Mouse (Mus musculus) urinary bladder, adult 18-20 months (tissue): ENCODE measurements around the gene Adgre5.

Experiments used
- DNase-seq, 2 experiments: peaks; one replicate each; pipeline ENCODE4 v3.0.0; 2022; ENCODE audit warnings: low spot score in 2 of 2, mixed read lengths in 2 of 2

Gene Adgre5

DNA sequence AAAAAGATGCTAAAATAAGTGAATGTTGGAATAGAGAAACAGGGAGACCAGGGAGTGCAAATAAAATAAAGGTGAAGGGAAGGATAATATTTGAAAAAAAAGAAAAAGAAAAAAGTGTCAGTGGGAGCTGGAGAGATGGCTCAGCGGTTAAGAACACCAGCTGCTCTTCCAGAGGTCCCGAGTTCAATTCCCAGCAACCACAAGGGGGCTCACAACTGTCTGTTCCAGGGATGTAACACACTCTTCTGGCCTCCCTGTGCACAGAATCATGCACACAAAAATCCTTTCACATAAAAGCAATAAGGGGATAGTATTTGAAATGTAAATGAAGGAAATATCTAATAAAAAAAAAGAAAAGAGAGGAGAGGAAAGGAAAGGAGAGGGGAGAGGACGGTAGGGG, 13.0 kb upstream of the Adgre5 start:
- DNase-seq, result no peak

DNA sequence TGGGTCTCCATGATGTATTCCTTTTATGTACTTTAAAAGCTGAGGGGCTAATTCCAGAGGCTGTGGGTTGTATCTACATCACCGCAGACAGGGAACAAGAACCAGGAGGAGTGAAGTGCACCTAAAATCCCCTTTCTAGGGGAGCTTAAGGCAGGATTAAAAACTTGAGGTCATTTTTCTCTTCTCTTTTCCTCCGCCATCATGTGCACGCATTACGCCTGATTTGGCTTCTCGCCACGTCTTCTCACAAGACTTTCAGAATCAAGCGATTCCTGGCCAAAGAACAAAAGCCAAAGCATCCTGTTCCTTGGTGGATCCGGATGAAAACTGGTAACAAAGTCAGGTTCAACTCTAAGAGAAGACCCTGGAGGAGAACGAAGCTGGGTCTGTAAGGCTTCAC, 8.1 kb upstream of the Adgre5 start:
- DNase-seq, result no peak

DNA sequence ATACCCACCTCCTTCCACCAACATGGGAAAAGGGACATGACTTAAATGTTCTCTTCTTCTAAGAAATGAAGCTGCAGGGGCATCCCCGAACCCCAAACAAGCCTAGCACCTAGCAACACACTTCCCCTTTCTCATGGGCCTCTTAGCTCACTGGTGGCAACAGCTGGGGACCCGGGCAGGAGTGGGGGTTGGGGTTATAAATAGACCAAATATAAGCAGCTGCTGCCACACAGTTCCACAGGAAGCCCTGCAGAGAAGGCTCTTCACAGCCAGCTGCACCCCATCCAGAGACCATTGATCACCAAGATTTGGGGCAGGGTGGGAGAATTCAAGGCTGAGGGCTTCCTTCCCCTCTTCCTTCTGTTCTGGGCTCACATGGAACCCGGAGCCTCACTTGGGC, 7.6 kb upstream of the Adgre5 start:
- no peak for DNase-seq

DNA sequence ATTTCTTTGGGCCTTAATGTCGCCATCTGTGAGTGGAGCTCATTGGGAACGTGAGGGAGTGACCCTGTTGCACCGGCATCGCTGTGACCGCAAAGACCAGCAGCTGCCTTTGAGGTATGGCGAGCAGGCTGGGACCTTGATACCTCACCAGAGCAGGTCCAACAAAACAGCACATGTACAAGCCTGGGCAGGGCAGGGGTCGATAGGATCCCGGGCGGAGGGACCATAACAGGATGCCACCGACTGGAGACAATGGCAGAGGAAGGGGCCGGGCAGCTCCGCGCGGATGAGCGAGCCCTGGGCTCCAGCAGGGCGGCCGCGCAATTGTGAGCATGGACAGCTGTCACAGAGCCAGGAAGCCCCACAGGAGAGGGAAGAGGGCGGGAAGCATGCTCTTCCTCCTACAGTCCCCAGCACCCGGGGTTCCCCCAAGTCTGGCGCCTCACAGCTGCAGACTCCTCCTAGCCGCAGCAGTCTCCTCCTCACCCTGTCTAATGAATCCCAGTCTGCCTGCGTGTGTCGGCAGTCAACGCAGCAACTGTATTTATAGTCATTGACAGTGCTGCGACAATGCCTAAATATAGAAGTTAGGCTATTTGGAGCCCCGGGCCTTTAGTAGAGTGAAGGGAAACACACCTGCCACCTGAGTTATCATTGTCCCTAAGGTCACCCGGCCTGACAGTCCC, 6.7 kb upstream of the Adgre5 start:
- DNase-seq, result peak in 1 of 2 experiments; percentile 27

DNA sequence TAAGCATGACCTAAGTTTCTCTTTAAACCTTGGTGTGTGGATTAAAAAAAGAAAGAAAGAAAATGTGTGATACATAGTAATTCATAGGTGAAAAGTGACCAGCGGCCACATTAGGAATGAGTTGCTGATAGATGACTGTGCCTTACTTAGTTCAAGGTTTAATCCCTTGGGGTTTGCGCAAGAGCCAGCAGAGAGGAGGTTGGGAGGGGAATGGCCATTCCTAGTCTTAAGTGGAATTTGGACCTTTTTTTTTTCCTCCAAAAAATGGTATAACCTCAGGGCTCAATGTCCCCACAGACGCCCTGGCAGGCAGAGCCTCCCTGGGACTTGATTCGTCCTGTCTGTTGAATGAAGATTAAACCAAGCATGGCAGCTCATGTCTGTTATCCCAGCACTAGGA, 2.9 kb upstream of the Adgre5 start:
- no peak for DNase-seq

DNA sequence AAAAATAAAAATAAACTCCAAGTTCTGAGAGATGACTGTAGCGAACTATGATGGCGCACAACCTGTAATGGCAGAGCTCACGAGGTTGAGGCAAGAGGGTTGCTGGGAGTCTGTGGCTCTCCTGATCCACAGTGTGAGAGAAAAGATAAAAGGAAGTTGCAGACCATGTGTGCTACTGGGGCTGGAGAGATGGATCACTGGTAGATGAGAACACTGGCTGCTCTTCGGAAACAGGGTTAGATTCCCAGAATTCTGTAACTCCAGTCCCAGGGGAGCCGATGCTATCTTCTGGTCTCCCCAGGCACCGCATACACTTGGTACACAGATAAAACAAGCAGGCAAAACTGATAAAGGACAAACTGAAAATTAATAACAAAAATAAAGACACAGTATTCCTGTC, 1.8 kb upstream of the Adgre5 start:
- DNase-seq, result no peak

DNA sequence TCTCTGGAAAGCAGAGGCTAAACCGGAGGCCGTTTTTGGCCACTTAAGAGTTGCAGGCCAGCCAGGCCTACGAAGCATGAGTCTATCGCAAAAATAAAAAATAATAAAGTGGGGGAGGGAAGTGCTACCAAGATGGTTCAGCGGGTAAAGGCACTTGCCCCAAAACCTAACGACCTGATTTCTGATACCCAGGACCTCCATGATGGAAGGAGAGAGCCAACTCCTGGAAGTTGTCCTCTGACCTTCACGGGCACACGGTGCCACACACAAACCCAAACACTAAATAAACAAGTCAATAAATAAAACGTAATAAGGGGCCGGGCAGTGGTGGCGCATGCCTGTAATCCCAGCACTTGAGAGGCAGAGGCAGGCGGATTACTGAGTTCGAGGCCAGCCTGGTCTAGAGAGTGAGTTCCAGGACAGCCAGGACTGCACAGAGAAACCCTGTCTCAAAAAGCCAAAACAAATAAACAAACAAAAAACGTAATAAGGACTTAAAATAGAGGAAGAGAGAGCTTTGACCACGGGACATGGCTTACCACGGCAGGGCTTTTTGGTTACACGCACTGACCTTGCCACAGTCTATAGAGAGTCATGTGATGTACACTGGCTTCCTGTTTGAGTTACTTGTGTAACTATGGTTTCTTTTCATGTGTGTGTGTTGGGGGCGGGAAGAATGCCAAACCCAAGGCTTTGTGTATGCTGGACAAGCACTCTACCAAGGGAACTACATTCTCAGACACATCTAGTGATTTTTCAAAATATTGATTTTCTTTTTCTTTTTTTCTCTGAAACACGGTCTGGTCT, 926 bp upstream of the Adgre5 start:
- no peak for DNase-seq

DNA sequence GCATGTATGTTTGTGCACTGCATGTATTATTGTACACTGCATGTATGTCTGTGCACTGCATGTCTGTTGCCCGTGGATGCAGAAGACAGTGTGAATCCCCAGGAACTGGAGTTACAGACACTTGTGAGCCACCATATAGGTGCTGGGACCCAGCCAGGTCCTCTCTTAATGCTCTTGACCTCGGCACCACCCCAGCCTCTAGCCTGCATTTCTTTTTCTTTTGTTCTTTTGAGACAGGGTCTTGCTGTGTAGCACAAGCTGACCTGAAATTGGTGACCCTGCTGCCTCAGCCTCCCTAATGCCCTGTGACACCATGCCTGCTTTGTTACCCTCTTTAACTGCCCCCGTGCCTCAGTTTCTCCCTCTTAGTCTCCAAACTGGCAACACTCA, 545 bp downstream of the Adgre5 start:
- no peak for DNase-seq

DNA sequence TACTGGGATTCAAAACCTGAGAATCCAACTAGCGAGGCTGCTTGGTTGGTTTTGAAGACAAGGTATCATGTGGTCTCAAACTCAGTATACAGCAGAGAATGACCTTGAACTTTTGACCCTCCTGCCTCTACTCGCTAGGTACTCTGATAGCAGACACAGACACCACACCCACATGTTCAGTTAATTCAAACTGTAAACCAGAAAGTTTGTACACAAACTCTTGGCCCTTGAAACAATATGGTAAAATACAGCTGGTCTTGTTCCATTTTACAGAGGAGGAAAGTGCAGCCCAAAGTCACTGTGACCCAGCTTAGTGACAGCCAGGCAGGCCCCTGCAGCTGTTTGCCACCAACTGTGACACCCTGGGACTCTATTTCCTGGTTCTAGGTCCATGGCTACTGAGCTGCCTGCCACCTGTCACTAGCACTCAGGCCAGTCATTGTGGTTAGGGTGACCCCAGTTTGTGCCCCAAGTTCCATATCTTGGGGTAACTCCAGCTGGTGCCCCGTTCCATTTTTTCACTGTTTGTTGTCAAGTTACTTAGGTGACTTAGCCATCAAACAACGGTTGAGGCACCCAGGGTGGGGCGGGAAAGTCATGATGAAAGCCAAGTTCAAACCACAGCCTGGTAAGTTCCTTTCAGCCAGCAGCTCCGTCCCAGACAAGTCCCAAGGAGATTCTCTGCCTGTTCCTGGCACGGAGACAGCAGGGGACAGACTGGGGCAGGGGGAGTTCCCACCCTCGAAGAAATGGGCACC, 1.2 kb downstream of the Adgre5 start:
- DNase-seq, result no peak

DNA sequence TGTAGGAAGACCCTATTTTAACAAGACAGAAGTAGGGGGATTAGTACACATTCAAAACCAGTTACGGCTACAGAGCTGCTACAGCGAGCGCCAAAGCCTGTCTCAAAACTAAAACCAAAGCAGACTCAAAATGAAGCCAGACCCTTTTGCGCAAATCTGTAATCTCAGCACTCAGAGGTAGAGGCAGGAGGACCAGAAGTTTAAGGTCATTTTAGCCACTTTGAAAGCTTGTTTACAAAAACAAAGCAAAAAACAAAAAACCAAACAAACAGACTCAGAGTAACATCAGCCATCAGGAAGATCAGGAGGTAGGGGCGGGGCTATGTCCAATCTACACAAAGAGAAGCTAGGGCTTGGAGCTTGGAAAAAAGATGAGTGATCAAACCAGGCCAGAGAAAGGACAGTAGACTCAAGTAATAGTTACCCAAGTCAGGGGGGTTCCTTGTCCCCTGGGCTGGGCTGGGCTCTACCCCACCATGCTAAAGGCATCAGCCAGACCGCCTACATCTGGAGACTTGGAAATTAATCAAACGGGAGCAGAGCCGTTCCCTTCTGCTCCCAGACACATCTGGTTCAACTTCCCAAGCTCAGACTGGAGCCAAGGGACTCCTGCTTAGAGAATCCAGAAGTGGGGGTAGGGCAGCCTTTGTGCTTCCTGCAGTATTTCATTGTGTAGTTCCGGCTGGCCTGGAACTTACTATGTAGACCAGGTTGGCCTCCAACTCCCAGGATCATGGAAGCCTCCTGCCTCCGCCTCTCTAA, 2.0 kb downstream of the Adgre5 start:
- no peak for DNase-seq

DNA sequence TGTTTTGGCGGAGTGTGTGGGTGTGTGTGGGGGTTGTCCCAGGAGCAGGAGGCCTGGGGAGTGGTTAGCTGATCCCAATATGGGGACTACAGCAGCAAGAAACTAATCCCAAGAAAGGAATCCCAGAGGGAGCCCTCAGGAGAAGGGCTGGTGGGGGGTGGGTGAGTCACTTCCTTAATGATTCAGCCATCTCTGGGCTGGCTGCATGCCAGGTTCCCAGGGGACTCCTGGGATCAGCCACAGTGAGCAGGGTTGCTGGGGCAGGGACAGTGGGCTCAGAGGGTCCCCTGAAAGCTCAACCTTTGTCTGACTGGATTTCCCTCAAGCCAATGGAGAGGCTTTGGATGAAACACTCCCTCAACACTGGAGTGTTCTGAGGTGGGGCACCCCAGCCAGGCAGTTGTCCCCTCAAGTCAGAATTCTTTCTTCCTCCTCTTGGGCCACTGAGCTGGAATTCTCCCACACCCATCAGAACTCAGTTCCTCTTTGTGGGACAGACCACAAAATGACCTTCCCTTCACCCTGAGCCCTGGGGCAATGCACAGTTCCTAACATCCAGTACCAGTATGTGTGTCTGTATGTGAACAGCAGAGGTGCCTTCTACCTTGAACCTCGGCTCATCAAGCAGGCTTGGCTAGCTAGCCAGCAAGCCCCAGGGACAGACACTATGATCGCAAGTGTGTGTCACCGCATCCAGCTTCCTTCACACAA, 3.1 kb downstream of the Adgre5 start:
- no peak for DNase-seq

DNA sequence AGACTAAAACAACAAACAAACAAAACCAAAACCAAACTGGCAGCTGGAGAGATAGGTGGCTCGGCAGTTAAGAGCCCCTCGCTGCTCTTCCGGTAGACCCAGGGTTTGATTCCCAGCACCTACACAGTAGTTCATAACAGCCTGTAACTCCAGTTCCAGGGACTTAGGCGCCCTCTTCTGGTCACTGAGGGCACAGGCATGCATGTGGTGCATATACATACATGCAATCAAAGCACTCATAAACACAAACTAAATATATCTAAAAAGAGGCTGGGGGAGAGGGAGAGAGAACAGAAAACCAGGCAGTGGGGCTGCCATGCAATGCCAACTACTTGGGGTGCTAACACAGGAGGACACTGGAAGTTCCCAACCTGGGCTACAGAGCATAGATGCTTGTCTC, 3.8 kb downstream of the Adgre5 start:
- no peak for DNase-seq

DNA sequence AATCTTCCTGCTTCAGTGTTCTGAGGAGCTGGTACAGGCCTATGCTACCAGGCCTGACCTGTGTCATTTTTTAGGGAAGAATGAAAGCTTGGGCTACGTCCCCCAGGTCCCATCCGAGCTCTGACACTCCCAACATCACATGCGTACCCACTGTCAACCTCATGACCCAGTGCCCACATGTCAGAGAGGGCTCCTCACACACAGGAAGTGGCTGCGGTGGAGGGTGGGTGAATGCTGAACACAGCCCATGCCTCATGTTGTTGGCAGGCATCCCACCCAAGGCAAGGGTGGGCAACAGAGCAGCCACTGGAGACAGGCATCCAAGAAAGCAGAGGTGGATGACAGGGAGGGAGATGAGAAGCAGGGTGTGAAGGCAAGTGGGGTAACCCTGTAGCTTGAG, 4.4 kb downstream of the Adgre5 start:
- DNase-seq, result no peak

DNA sequence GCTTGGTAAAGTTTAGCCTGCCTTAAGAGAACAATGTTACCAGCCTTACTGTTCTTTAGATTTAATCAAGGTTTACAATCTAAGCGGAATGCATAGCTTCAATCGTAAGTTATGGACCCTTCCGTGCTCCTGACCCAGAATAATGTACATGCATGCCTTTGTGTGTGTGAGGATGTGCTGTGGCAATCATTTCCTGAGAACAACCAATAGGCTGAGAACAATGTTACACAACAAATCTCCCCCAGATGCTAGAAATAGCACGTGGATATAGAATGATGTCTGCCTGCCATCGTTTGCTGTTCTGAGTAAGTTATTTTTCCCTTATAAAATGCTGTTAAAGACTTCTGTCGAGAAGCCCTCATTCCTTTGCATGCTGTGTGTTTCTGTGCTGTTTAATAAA, 8.2 kb downstream of the Adgre5 start:
- no peak for DNase-seq

DNA sequence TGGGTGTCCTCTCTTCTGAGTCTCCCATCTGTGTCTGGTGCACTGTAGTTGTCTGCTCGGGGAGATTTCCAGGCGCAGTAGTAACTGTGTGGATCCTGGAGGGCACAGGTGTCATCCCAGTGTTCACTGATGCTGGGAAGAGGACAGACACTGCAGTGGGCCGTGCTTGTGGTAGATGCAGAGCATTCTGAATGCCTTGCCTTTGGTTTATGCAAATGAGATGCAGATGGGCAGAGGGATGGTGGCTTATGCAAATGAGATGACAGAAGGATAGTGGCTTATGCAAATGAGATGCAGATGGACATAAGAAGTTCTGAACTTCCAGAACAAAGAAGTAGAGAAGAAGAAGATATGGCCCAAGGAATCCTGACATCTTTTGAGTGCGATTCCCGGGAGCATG, 9.2 kb downstream of the Adgre5 start:
- no peak for DNase-seq

DNA sequence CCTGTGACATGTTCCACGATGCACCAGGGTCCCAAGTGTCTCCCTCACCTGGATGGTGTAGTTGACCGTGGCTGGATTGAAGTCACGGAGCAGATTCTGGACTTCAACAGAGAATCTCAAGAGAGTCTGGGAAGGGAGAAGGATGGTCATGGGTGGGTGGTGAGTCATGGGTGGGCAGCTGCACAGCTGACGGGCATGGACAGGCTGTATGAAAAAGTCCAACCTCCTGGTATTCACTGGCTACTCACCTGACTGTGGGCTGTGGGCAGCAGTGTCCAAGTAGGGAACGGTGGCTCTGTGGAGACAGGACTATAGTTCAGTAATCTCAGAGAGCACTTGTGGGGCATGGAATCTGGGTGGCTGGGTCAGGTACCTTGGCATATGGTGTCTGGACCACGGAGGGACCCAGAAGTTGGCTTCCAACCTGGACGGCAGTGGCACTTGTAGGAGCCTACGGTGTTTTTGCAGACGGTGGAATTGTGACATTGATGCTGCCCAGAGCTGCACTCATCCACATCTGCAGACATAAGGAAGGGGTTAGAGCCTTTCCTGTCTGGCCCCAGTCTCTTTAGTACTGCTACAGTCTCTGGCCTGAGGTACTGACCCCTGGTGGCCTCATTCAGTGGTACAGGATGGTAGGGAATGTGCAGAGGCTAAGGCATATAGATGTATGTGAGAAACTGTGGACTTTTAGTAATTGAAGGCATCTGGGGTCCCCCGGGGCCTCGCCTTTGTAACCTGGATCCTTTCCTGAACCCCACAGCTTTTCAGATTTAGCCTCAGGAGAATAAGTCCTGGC, 11.9 kb downstream of the Adgre5 start:
- DNase-seq, result no peak

DNA sequence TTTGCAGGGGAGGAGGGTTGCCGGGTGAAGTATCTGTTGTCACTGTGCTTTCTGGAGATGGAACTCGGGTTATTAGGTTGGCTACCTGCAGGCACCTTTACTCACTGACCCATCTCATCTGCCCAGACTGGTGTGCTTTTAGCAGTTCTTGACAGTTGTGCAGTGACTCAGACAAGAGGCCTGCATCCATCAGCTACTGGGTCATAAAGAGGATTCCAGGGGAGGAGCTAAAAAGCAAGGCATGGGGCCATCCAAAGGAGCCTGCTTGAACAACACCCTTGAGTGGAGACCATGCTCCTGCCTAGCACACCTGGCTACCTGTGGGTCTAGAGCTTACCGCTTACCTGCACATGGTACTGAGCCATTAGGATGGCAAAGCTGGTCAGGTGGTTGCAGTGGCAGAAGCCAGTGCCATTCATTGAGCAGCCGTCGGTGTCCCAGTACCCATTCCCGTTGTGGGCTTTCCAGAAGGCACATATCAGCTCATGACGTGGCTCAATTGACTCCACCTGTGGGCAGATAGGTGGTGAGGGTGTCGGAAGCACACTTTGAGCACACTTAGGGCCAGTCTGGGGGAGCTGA, 15.5 kb downstream of the Adgre5 start:
- no peak for DNase-seq

DNA sequence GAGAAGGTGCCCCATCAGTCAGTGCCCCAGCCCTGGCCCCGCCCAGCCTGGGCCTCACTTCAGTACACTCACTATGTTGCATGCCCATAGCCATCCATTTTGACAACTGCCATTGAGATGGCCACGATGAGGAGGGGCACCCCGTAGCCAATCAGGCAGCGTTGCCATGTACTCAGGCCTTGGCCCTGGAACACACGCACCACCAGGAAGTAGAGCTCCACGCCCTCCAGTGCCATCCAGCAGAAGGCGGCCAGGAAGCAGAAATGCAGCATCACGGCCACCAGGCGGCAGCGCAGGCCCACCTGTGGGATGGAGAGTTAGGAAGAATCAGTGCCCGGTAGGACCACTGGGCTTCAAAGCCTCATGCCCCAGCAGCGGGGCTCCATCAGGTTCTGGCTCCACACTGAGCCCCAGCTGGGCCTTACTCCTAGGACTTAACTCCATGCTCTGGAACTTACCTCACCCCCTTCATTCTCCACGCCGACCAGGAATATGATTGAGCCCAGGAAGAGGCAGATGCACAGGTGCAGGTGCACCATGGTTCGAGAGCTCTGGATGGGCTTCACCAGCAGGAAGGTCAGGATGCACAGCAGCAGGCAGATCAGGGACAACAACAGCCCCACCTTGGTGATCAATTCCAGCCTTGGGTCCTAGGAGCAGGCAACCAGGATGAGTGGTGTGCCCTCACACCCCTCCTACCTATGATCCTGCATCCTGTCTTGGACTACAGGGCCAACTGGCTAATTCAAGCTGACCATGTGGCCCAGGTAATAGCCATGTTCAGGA, 16.2 kb downstream of the Adgre5 start:
- DNase-seq, result peak; percentile 64 to 67

DNA sequence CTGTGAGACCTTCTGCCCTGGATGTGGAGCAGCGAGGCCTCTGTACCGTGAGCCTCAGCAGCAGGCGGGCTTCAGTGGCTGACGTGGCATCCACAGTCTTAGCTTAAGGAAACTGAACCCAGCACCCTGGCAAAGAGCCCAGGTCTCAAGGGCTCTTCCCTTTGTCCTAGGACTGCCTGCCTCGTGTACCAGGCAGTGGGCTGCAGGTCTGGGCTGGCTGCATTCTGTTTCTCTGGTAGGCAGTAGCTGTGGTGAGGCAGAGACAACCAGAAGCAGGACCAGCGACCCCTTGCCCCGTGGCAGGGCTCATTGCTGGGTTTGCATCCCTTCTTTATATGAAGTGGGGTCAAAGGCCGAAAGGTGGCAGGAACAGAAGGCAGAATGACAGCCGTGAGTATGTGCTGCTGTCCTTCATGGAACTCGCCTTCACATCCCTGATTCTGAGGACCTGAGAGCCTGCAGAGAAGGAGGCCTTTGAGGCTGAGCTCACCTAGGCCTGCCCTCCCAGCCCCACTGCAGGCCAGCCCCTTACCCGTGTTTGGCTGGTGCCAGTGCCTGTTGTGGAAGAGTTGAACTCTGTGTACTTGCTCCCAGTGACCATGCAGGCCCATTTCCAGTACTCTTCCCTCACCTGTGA, 17.6 kb downstream of the Adgre5 start:
- no peak for DNase-seq
